In genomic region chr16:43971741-43972140, GRCm38 (mm10) we compare ENCODE assay signal across 26 mouse cellular contexts. TPM values are rescaled to one million over a fixed set of nuclear protein-coding genes. Genes with fewer than 3 reads are reported as not detected.
DNase-seq lines count a peak whose midpoint lies in the region; ATAC-seq and TF ChIP-seq lines count a peak whose summit lies in the region.
"Had no signal": no experiment of that assay in that cellular context is flagged by ENCODE, and none has a peak within 500 bp of the region (broad histone marks: within the 10 kb centered on the region; RNA-seq: fewer than 3 reads in every experiment).

No protein-coding gene starts in this region.

- no peaks in the 10 kb centered on the region for H3K27me3 ChIP-seq in stomach, embryonic 15.5 days (replicated peaks)
- no peaks in the 10 kb centered on the region for H3K27me3 ChIP-seq in stomach, postnatal 0 days (ENCODE audit: control insufficient read depth, insufficient read depth, low read length)
- H3K27me3 ChIP-seq: CH12.LX; embryonic facial prominence, embryonic 12.5 days; forebrain, embryonic 13.5 days; forebrain, embryonic 15.5 days; Patski had no signal

- no peak overlapping the region for H3K27ac ChIP-seq in gastrocnemius, adult 2 months
- H3K27ac ChIP-seq in layer of hippocampus, adult 2 months, result 0 out of 2 replicates have a peak overlapping the region, but pooled peaks have one; percentile 14
- H3K27ac ChIP-seq in stomach, embryonic 15.5 days, result no peak overlapping the region
- H3K27ac ChIP-seq in stomach, postnatal 0 days (replicated peaks), result no peak overlapping the region
- H3K27ac ChIP-seq: embryonic facial prominence, embryonic 10.5 days; embryonic facial prominence, embryonic 12.5 days; forebrain, embryonic 13.5 days; forebrain, embryonic 15.5 days had no signal

- TF ChIP-seq CTCF in gastrocnemius, adult 2 months (IDR thresholded peaks at IDR 0.05), result no peak
- TF ChIP-seq CTCF in layer of hippocampus, adult 2 months (conservative IDR thresholded peaks at IDR 0.05), result no peak
- no peak for TF ChIP-seq CTCF in stomach, postnatal 0 days (IDR thresholded peaks at IDR 0.05; ENCODE audit: low read depth)

- no peak overlapping the region for H3K9ac ChIP-seq in stomach, embryonic 15.5 days
- H3K9ac ChIP-seq in stomach, postnatal 0 days (ENCODE audit: low read length), result no peak overlapping the region
- H3K9ac ChIP-seq: embryonic facial prominence, embryonic 12.5 days; forebrain, embryonic 13.5 days; forebrain, embryonic 15.5 days had no signal

- TF ChIP-seq EP300 in stomach, postnatal 0 days (optimal IDR thresholded peaks at IDR 0.05), result no peak

- ATAC-seq in stomach, embryonic 15.5 days (ENCODE audit: insufficient read depth, low FRiP score, low read depth), result peak; percentile 76
- ATAC-seq in stomach, postnatal 0 days (ENCODE audit: low FRiP score, low TSS enrichment), result no peak
- no peak for ATAC-seq in cerebellum, adult (ENCODE audit: insufficient number of reproducible peaks, low FRiP score, low TSS enrichment)
- ATAC-seq: activated CD4-positive, CD25-positive, alpha-beta regulatory T cell, adult 4 months; CD4-positive, CD25-positive, alpha-beta regulatory T cell, adult 4 months; forebrain, embryonic 13.5 days; forebrain, embryonic 15.5 days; Patski had no signal

- H3K4me2 ChIP-seq in stomach, embryonic 15.5 days, result no peak overlapping the region
- H3K4me2 ChIP-seq in stomach, postnatal 0 days (replicated peaks; ENCODE audit: low read depth), result no peak overlapping the region
- H3K4me2 ChIP-seq: embryonic facial prominence, embryonic 12.5 days; forebrain, embryonic 13.5 days; forebrain, embryonic 15.5 days had no signal

- DNase-seq in gastrocnemius, adult 2 months, result no peak
- DNase-seq in gastrocnemius, adult 8-10 months (ENCODE audit: low spot score in 2 of 2), result no peak
- DNase-seq in layer of hippocampus, adult 2 months (ENCODE audit: low spot score in 2 of 2), result no peak
- DNase-seq in layer of hippocampus, adult 9-10 months (ENCODE audit: low spot score), result no peak
- peak; percentile 21 for DNase-seq in stomach, postnatal 0 days (ENCODE audit: low spot score)
- DNase-seq in left cerebral cortex, postnatal 10 days (ENCODE audit: extremely low spot score in 1 of 2, low spot score in 2 of 2), result no peak
- DNase-seq: adrenal gland, adult 8-10 months; adrenal gland, postnatal 14 days; adrenal gland, postnatal 36 days; B cell, adult 2 months; cerebellum, adult 11 months; cerebellum, adult 18-20 months; cerebellum, adult 8-10 months; cerebellum, adult 9-11 months; cerebellum, postnatal 14 days had no signal

- H3K4me1 ChIP-seq in stomach, embryonic 15.5 days, result no peaks in the 10 kb centered on the region
- H3K4me1 ChIP-seq in stomach, postnatal 0 days (replicated peaks; ENCODE audit: control insufficient read depth, insufficient read depth), result no peaks in the 10 kb centered on the region
- H3K4me1 ChIP-seq: embryonic facial prominence, embryonic 12.5 days; forebrain, embryonic 15.5 days had no signal

- WGBS in stomach, embryonic 15.5 days, result 71% methylated on average over 9 of the region's 9 CpGs
- WGBS in stomach, postnatal 0 days, result 66% methylated on average over 9 of the region's 9 CpGs

- peak overlapping the region; percentile 60 for H3K4me3 ChIP-seq in gastrocnemius, adult 2 months
- no peak overlapping the region; the same call in 1 of the 2 replicates for H3K4me3 ChIP-seq in layer of hippocampus, adult 2 months
- no peak overlapping the region for H3K4me3 ChIP-seq in stomach, embryonic 15.5 days (replicated peaks)
- no peak overlapping the region for H3K4me3 ChIP-seq in stomach, postnatal 0 days (ENCODE audit: low read depth, low read length)
- H3K4me3 ChIP-seq: embryonic facial prominence, embryonic 10.5 days; embryonic facial prominence, embryonic 12.5 days; forebrain, embryonic 13.5 days; forebrain, embryonic 15.5 days had no signal

- intact Hi-C loops in gastrocnemius, adult 2 months (cut with DNase I), result no loop called here
- intact Hi-C loops in left cerebral cortex, postnatal 10 days (cut with DNase I), result no loop called here

- no peaks in the 10 kb centered on the region for H3K9me3 ChIP-seq in stomach, embryonic 15.5 days
- H3K9me3 ChIP-seq in stomach, postnatal 0 days (ENCODE audit: control insufficient read depth, low read length), result no peaks in the 10 kb centered on the region
- H3K9me3 ChIP-seq: embryonic facial prominence, embryonic 10.5 days; embryonic facial prominence, embryonic 12.5 days; forebrain, embryonic 13.5 days; forebrain, embryonic 15.5 days; G1E had no signal

- H3K36me3 ChIP-seq in stomach, embryonic 15.5 days, result no peaks in the 10 kb centered on the region
- no peaks in the 10 kb centered on the region for H3K36me3 ChIP-seq in stomach, postnatal 0 days (ENCODE audit: control insufficient read depth, insufficient read depth, low read length)
- H3K36me3 ChIP-seq: embryonic facial prominence, embryonic 10.5 days; embryonic facial prominence, embryonic 12.5 days; forebrain, embryonic 15.5 days; G1E had no signal

RNA-seq across cellular contexts. Expression of gene Zdhhc23, which starts 7.8 kb away (rescaled TPM):
- total RNA-seq in gastrocnemius, adult 2 months (2021), result 10 to 100 TPM in 1 of 2 experiments, 1 to 10 TPM in 1; 8.4 to 24.7 TPM
- 10 to 100 TPM in 2 of 4 experiments, 1 to 10 TPM in 2; 8.3 to 13.8 (median 9.4) TPM for total RNA-seq in gastrocnemius, adult 8-10 months (2022)
- total RNA-seq in layer of hippocampus, adult 2 months (2021), result 10 to 100 TPM; 43.4 to 49.1 TPM
- polyA plus RNA-seq in stomach, embryonic 15.5 days (2015; fragmentation: Nextera tagmentation; extraction: Ambion mirVana), result 2.1 and 2.6 TPM in 2 replicates
- polyA plus RNA-seq in stomach, postnatal 0 days (2015; fragmentation: Nextera tagmentation; extraction: Ambion mirVana), result 2.4 and 2.5 TPM in 2 replicates
- 10 to 100 TPM; 30.6 to 33.7 TPM for total RNA-seq in left cerebral cortex, postnatal 10 days (2021)

RNA-seq across cellular contexts. Expression of gene Qtrt2, which starts 45.1 kb away (rescaled TPM):
- 10 to 100 TPM; 11.0 to 11.4 TPM for total RNA-seq in gastrocnemius, adult 2 months (2021)
- 1 to 10 TPM; 6.4 to 8.8 (median 7.4) TPM for total RNA-seq in gastrocnemius, adult 8-10 months (2022)
- 10 to 100 TPM; 38.8 to 40.7 TPM for total RNA-seq in layer of hippocampus, adult 2 months (2021)
- 22.5 and 25.8 TPM in 2 replicates for polyA plus RNA-seq in stomach, embryonic 15.5 days (2015; fragmentation: Nextera tagmentation; extraction: Ambion mirVana)
- polyA plus RNA-seq in stomach, postnatal 0 days (2015; fragmentation: Nextera tagmentation; extraction: Ambion mirVana), result 10.9 and 11.0 TPM in 2 replicates
- 10 to 100 TPM; 24.9 to 29.2 TPM for total RNA-seq in left cerebral cortex, postnatal 10 days (2021)
